Mouse (Mus musculus) inflammation-experienced regulatory T-cells, adult 6 months (primary cell): ENCODE results near the gene Nubpl. TPM values are rescaled to one million over a fixed set of nuclear protein-coding genes. Genes with fewer than 3 reads are reported as not detected.
"Not testable (repeated sequence)": the region's sequence is repeated elsewhere in the genome, so short reads cannot be mapped to it uniquely, and the experiment has no call there.

Experiments
- ATAC-seq: one replicate; pipeline ENCODE4 v1.8.0; 2017
- polyA plus RNA-seq, 3 experiments: library from polyadenylated mRNA; unstranded; fragments of 100-300 nt; shearing (Covaris generic); gene quantifications; one replicate each; pipeline ENCODE4 v1.2.1; 2017

Nubpl gene
- polyA plus RNA-seq, result 1 to 10 TPM; 3.8 to 6.7 (median 6.6) TPM

- peak; percentile 99 for ATAC-seq
Measured at GRCm38 (mm10) chr12:52097650-52098070, at the start of gene Nubpl. TSS of gene Nubpl (plus strand) at chr12:52097737.

- no peak for ATAC-seq
Measured at GRCm38 (mm10) chr12:52049324-52049723, 48.2 kb upstream of the Nubpl start.

DNA sequence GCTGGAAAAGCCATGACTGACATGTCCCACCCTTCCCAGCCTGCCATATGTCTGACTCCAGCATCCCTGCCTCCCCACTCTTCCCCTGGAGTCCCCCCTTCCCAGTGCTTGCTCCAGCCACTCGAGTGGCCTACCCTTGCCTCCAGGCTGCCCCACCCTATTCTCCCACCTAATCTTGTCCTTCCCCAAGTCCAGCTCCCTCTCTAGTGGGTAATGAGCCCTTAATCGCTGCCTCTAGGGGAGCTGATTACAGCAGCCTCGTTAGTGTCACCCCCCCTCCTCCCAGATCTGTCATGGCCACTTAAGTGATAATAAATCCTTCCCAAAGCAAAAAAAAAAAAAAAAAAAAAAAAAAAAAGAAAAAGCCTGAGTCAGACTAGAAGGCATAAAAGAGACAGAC is 18.2 kb upstream of the Nubpl start:
- ATAC-seq, result not testable (repeated sequence)

GRCm38 (mm10) chr12:52097049-52097649 is 388 bp upstream of the Nubpl start:
- ATAC-seq, result peak; percentile 15

DNA sequence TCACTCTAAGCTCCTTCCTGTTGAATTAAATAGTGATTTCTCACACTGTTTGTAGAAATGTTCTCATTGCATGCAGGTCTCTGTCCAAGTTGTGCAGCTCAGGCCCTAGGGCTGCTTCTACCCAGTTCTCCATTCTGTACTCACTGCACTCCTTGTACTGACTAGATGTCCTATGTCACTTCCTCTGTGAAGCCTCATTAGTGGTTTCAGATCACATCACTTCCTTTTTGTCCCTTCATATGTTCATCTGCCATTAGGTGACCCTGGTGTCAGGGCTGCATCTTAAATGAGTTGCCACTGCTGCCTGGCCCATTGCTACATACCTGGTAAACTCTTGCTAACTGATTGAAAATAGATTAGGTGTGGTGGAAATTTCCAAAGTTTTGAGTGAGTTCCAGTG is 22.7 kb downstream of the Nubpl start:
- ATAC-seq, result no peak

DNA sequence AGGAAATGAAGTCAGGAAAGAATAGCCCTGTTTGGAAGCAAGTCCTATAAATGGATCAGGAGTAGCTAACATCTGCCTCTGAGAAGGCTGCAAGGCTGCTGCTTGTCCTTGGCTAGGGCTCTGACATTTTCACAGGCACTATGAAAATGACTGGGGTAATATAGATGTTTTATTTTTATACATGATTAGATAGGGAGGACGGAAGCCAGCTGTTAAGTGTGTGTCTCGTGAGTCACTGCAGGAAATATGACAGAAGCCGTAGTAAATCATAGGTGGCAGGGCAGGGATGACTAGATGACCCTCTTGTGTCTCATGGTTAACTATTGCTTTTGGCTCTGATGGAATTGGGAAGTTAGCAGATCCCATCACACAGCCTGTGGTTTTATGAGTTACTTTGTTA is 28.9 kb downstream of the Nubpl start:
- ATAC-seq, result no peak

- ATAC-seq, result no peak
Measured at GRCm38 (mm10) chr12:52129072-52129471, 31.5 kb downstream of the Nubpl start.

DNA sequence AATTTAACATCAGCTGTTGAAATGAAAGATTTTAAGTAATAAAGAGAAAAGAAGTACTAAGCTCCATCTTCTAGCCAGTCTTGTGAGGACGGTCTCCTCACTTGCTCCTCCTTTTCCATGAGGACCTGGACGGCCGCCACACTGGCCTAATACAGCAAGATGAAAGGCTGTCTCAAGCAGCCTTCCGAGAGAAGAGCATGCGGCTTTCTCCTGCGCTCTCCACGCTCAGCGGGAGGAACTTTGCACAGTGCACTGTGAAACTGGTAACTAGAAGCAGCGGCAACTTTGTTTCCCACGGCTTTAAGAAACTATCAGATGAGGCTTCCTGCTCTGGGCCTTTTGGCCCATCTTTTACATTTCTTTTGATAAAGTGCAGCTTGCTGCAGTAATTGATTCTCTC is 34.7 kb downstream of the Nubpl start:
- no peak for ATAC-seq

DNA sequence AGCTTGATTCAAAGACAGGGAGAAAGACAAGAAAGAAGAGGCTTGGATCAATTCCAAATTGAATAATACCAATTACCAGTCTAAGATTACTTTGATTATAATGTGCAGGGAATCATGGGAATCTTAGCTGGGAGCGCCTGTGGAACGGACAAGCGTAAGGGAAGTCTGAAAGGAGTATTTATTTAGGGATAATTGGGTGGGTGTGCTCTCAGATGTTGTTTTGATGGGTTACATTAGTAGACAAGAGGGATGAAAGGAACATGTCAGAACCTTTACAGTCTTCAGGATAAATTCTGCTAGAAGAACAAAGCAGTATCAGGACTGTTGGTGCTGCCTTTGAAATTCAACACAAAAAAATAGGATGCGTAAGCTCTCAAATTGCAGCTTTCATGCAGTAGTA is 40.8 kb downstream of the Nubpl start:
- no peak for ATAC-seq

GRCm38 (mm10) chr12:52146639-52147038 is 49.1 kb downstream of the Nubpl start:
- no peak for ATAC-seq

DNA sequence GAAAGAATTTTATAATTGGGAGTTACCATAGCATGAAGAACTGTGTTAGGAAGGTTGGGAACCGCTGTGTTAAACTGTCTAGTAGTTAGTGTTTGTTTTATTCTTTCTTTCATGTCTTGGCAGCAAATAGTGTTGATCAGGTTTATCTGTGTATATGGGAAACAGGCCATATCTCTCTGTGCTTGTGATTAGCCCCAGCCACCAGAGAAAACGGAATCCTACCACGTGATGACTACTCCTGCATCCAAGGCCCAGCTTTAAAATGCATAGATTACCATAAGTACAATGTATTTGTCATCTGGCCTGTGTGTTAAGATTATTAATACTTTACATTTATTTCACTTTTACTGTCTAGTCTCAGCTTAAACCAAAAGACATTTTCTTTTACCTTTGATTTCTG is 51.9 kb downstream of the Nubpl start:
- no peak for ATAC-seq

DNA sequence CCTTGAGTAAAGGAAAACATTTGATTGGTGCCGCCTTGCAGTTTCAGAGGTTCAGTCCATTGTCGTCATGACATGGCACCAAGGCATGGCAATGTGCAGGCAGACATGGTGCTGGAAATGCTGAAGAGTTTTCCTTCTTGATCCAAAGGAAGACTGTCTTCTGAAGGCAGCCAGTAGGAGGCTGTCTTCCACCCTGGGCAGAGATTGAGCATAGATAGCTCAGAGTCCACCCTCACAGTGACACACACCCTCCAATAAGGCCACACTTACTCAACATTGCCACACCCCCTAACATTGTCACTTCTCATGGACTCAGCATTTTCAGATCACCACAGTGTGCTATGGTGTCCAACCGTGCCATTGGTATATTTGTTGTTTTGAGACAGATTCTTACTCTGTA is 54.5 kb downstream of the Nubpl start:
- ATAC-seq, result no peak

GRCm38 (mm10) chr12:52154906-52155305 is 57.4 kb downstream of the Nubpl start:
- no peak for ATAC-seq

DNA sequence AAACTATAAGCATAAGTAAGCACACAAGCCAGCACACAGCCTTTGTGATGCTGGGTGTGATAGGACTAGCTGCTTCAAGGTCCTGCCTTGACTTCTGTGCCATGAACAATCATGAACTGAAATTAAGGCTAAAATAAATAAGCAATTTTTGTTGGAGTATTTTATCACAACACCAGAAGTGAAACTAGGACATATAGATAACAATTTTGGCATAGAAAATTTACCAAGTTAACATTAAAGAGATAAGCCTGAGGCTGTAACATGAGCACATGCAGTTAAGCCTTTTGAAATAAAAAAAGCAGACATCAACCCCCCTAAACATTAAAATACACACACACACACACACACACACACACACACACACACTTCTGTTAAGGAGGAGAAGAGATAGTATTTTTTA is 66.9 kb downstream of the Nubpl start:
- ATAC-seq, result no peak

DNA sequence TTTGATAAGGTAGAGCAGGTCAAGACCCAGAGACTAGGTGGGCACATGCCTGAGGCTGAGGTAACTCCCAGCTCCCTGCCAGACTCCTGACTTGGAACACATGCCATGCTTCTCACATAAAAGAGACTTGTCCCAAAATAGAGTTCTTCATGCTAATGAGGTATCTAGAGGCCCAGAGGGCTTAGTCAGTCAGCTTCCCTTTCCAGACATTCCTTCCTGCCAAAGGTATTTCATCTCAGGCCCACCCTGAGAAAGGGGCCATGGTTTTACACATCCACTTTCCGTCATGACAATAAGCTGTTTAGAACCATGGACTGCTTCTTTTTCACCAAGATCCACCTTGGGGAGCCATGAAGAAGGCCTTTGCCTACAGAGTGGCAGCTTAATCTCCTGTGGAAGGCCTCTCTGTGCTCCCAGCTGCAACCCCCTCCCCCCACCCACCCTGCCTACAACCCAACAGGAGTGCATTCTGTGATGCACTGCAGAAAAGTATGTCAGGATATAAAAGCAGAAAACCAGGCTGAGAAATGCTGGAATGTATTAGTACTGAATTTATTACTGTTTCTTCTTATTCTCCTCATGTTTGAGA is 88.8 kb downstream of the Nubpl start:
- ATAC-seq, result no peak

DNA sequence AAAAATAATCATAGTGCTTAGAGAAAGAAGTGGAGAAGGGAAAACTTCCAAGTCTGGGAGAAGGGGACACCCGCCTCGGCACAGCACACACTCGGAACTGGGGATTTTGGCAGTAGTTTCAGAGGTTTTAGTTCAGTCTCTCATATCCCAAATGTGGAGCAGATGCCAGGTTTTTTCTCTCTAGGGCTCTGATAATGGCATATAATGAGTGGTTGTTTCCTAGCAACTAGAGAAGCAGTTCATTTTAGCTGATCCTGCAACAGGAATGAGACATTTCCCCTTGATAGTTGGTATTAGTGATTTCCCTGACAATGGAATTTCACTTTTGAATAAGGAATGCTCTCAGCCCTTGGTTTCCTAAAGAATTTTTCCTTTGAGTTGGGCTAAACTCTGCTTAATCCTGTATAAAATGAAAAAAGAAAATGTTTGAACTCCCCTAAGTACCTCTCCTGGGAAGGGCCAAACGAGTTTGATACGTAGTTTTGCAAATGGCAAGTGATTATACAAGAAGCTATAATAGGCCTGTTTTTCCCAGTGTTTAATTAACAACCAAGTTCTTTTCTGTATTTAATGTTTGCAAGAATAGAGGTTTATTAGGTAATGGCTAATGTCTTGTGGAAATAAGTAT is 89.5 kb downstream of the Nubpl start:
- no peak for ATAC-seq

GRCm38 (mm10) chr12:52198471-52198870 is 100.9 kb downstream of the Nubpl start:
- no peak for ATAC-seq

DNA sequence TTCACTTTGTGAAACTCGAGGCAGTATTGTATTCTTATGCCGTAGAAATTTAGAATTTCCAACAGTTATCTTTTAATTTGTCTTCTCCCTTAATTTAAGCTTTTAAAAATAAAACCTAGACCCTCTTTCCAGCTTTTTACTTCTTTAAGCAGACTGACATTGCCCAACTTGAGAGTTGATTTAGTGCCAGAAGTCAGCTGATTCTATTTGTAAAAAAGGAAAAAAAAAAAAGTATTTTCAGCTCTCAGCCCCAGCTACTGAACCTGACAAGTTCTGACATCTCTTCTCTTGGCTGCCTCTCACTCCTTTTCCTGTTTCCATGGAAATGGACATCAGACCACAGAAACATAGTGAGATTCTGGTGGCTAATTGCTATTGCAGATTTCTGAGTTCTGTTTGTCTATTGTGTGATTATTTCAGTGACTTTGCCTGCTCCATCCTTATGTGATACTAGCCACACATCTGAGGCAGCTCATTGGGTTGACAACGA is 111.6 kb downstream of the Nubpl start:
- no peak for ATAC-seq

DNA sequence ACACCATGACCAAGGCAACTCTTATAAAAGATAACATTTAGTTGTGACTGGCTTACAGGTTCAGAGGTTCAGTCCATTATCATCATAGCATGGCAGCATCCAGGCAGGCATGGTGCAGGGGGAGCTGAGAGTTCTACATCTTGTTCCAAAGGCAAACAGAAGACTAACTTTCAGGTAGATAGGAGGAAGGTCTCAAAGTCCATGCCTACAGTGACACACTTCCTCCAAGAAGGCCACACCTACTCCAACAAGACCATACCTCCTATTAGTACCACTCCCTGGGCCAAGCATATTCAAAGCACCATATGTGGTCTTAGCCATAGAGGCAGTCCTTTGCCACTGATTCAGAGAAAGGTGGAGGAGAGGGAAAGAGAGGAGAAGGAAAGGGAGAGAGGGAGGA is 113.6 kb downstream of the Nubpl start:
- no peak for ATAC-seq

GRCm38 (mm10) chr12:52214837-52215236 is 117.3 kb downstream of the Nubpl start:
- no peak for ATAC-seq

DNA sequence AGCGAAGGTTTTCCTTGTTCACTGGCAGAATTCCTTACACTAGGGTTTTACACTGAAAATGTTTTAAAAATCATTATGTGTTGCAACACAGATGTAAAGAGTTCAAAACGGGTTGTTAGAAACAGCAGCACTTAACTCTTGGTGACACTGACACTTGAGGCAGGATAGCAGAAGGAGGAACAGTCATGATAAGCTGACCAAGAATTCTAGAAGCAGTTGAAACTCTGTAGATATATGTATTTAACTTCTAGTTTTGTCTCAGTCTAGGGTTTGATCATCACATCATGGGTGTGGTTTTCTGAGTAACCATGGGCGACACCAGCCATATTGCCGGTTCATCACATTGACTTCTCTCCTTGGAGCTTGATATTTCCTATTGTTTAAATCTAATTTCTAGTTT is 127.4 kb downstream of the Nubpl start:
- ATAC-seq, result no peak

DNA sequence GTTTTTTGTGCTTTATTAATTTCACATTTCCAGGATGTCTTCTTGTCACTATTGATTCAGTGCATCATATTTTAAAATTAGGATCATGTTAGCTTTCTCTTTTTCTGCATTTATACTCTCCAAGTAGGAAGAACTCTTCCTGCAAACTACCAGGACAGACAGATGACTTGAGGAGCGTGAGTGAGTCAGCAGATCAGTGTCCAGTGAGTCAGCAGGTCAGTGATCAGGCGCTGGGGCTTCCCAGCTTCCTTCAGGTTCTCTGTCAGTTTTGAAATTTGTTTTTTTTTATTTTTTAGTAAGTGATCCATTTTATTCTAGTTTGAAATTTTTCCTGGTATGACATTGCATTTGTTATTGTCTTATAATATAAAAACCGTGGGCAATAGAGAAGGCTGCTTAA is 131.2 kb downstream of the Nubpl start:
- no peak for ATAC-seq

- not testable (repeated sequence) for ATAC-seq
Measured at GRCm38 (mm10) chr12:52231929-52232328, 134.4 kb downstream of the Nubpl start.

DNA sequence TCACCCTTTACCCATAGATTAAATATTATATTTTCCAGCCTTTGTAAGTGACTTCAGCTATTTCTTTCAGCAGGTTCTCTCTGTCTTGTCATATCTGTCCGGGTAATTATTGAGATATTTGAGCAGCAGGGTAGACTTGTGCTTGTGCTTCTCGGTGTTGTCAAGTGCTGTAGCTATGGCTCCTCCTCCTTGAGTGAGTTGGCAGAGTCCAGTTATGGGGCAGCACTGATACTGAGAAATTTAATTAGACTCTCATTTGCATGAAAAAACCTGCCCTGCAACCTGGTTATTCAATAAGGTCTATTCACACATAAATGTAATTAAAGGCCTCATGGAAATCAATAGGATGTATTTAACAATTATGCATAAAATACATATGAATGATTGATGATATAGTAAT is 145.2 kb downstream of the Nubpl start:
- ATAC-seq, result no peak
